Mouse (Mus musculus): ENCODE data around the gene Wnt9b. TPM values are rescaled to one million over a fixed set of nuclear protein-coding genes. Genes with fewer than 3 reads are reported as not detected.

Gene Wnt9b
- not detected for polyA plus RNA-seq (2017; shearing (Covaris generic))

GRCm38 (mm10) chr11:103749306-103750089, at the start of gene Wnt9b:
Wnt9b (minus strand) TSS chr11:103749821.

GRCm38 (mm10) chr11:103773387-103774227, 24.0 kb upstream of the Wnt9b start, which contains the start of gene Wnt3:
Wnt3 (plus strand) TSS chr11:103774150.

GRCm38 (mm10) chr11:103697565-103698176, 52.0 kb downstream of the Wnt9b start, which contains the start of gene Gosr2:
Gosr2 (minus strand) TSS chr11:103697898.

Other genes with a start within 250 kb of the Wnt9b start
- gene Lrrc37a, start 245.2 kb downstream of the Wnt9b start, polyA plus RNA-seq (2017; shearing (Covaris generic)) = under 1 TPM in 1 of 2 experiments, not detected in 1; 0.12 TPM
- not detected for gene Gm884, start 128.7 kb downstream of the Wnt9b start, polyA plus RNA-seq (2017; shearing (Covaris generic))
- not detected for gene Lyzl6, start 110.9 kb downstream of the Wnt9b start, polyA plus RNA-seq (2017; shearing (Covaris generic))
- not detected for gene Rprml, start 100.3 kb downstream of the Wnt9b start, polyA plus RNA-seq (2017; shearing (Covaris generic))
- 100 to 1,000 TPM in 1 of 2 experiments, 10 to 100 TPM in 1; 83.1 to 109 TPM for gene Gosr2, start 51.9 kb downstream of the Wnt9b start, polyA plus RNA-seq (2017; shearing (Covaris generic))
- gene Wnt3, start 24.3 kb upstream of the Wnt9b start, polyA plus RNA-seq (2017; shearing (Covaris generic)) = 1 to 10 TPM; 2.6 to 5.2 TPM
- gene Nsf, start 204.2 kb upstream of the Wnt9b start, polyA plus RNA-seq (2017; shearing (Covaris generic)) = 10 to 100 TPM; 70.8 to 77.4 TPM
- gene Arf2, start 216.9 kb upstream of the Wnt9b start, polyA plus RNA-seq (2017; shearing (Covaris generic)) = 10 to 100 TPM in 1 of 2 experiments, 1 to 10 TPM in 1; 9.7 to 20.5 TPM

Data from activated CD4-positive, CD25-positive, alpha-beta regulatory T cell (primary cell).